Mouse (Mus musculus) heart, embryonic 13.5 days (tissue): ENCODE measurements around the gene Gm3435. TPM values are rescaled to one million over a fixed set of nuclear protein-coding genes. Genes with fewer than 3 reads are reported as not detected.
A peak's percentile ranks its signal among the peaks of the same experiment; 100 is the strongest.
"Not testable (repeated sequence)": the region's sequence is repeated elsewhere in the genome, so short reads cannot be mapped to it uniquely, and the experiment has no call there.

Experiments
- ATAC-seq: fragments of 200-750 bp; cut with Nextera tagmentation; 2 replicates; pipeline ENCODE4 v1.8.0; 2017; ENCODE audit warnings: moderate TSS enrichment; ENCODE audit not compliant: insufficient number of reproducible peaks, low FRiP score, low TSS enrichment; ENCODE audit errors: extremely low read depth
- H3K27ac ChIP-seq: fragments of 300-500 bp; sonication (generic); replicated peaks from 2 replicates; pipeline ENCODE4 v1.5.1; 2015; ENCODE audit warnings: moderate library complexity, mild to moderate bottlenecking, inconsistent platforms
- H3K27me3 ChIP-seq: fragments of 300-500 bp; sonication (generic); replicated peaks from 2 replicates; pipeline ENCODE4 v1.6.1; 2015; ENCODE audit warnings: mild to moderate bottlenecking, inconsistent platforms
- H3K36me3 ChIP-seq: fragments of 300-500 bp; sonication (generic); 2 replicates; pipeline ENCODE4 v1.6.1; 2015; ENCODE audit warnings: mild to moderate bottlenecking, inconsistent platforms
- H3K4me1 ChIP-seq: fragments of 300-500 bp; sonication (generic); 2 replicates; pipeline ENCODE4 v1.6.1; 2015; ENCODE audit warnings: inconsistent platforms
- H3K4me2 ChIP-seq: fragments of 300-500 bp; sonication (generic); 2 replicates; pipeline ENCODE4 v1.6.1; 2015; ENCODE audit warnings: inconsistent platforms, mild to moderate bottlenecking, moderate library complexity
- H3K4me3 ChIP-seq: fragments of 300-500 bp; sonication (generic); 2 replicates; pipeline ENCODE4 v1.5.1; 2015; ENCODE audit warnings: moderate library complexity, mild to moderate bottlenecking, inconsistent platforms
- H3K9ac ChIP-seq: fragments of 300-500 bp; sonication (generic); 2 replicates; pipeline ENCODE4 v1.6.1; 2015; ENCODE audit warnings: inconsistent platforms, mild to moderate bottlenecking, moderate library complexity
- H3K9me3 ChIP-seq: fragments of 300-500 bp; sonication (generic); 2 replicates; pipeline ENCODE4 v1.6.1; 2016; ENCODE audit warnings: inconsistent platforms
- WGBS: fragments of 180-500 bp; shearing (Covaris S2); methylation state at CpG from one replicate; pipeline ENCODE4 v1.1.7; 2015; ENCODE audit warnings: mixed read lengths; 5-methylcytosine and 5-hydroxymethylcytosine counted together
- polyA plus RNA-seq: library from polyadenylated mRNA; unstranded; fragments of >200 nt; fragmentation: Nextera tagmentation; extraction: Ambion mirVana; gene quantifications from 2 replicates; pipeline ENCODE4 v1.2.1, GENCODE M21; 2015

Gm3435 gene
- polyA plus RNA-seq: 4.4 and 4.9 TPM in 2 replicates

GRCm38 (mm10) chr17:15009706-15010413 lies at the start of gene Gm3435:
Gm3435 (plus strand) TSS chr17:15010176.
- not testable (repeated sequence) for H3K9ac ChIP-seq, H3K27ac ChIP-seq, H3K4me3 ChIP-seq, H3K9me3 ChIP-seq, H3K36me3 ChIP-seq, H3K4me1 ChIP-seq, H3K27me3 ChIP-seq, H3K4me2 ChIP-seq
- ATAC-seq: peak; percentile 99
- no CpG with 5 or more reads among the region's 60 CpGs for WGBS

GRCm38 (mm10) chr17:14960520-14960919 lies 49.5 kb upstream of the Gm3435 start:
- under 1% methylated on average over 19 of the region's 23 CpGs for WGBS
- H3K27ac ChIP-seq: peak overlapping the region; percentile 70; the same call in 1 of the 2 replicates
- ATAC-seq: no peak

GRCm38 (mm10) chr17:14960951-14961556 lies 48.9 kb upstream of the Gm3435 start, which contains the start of gene Phf10:
Phf10 (minus strand) TSS chr17:14961273.
- H3K4me2 ChIP-seq: peak within 1 kb of the TSS; percentile 95
- not testable (repeated sequence) for H3K27me3 ChIP-seq, H3K9me3 ChIP-seq
- peak within 1 kb of the TSS; percentile 76 for H3K4me3 ChIP-seq
- ATAC-seq: peak; percentile 82
- peak within 1 kb of the TSS; percentile 70; the same call in 1 of the 2 replicates for H3K27ac ChIP-seq
- under 1% methylated on average over 23 of the region's 100 CpGs for WGBS
- peak within 1 kb of the TSS; percentile 94 for H3K9ac ChIP-seq
- H3K4me1 ChIP-seq: peaks cover 14% of the 10 kb centered on the region
- H3K36me3 ChIP-seq: peaks cover 13% of the 10 kb centered on the region

More at GRCm38 (mm10) chr17:14960520-14960919, 49.5 kb upstream of the Gm3435 start:
- H3K9me3 ChIP-seq: no peaks in the 10 kb centered on the region
- H3K9ac ChIP-seq: peak overlapping the region; percentile 94
- peak overlapping the region; percentile 95 for H3K4me2 ChIP-seq
- H3K27me3 ChIP-seq: no peaks in the 10 kb centered on the region
- peak overlapping the region; percentile 76 for H3K4me3 ChIP-seq
- peaks cover 14% of the 10 kb centered on the region for H3K4me1 ChIP-seq
- H3K36me3 ChIP-seq: peaks cover 13% of the 10 kb centered on the region

- not testable (repeated sequence) for H3K27me3 ChIP-seq, H3K9me3 ChIP-seq, H3K27ac ChIP-seq, H3K4me2 ChIP-seq, H3K4me3 ChIP-seq, H3K9ac ChIP-seq
- peak; percentile 79 for ATAC-seq
- Histone ChIP-seq H3K36me3 (peaks cover 13% of the 10 kb centered on the region), H3K4me1 (peaks cover 14% of the 10 kb centered on the region)
- WGBS: no CpG with 5 or more reads among the region's 44 CpGs
Observed at GRCm38 (mm10) chr17:14961557-14962154, 48.3 kb upstream of the Gm3435 start.

GRCm38 (mm10) chr17:14968373-14968913 lies 41.5 kb upstream of the Gm3435 start:
- not testable (repeated sequence) for H3K9me3 ChIP-seq, H3K9ac ChIP-seq, H3K27me3 ChIP-seq, ATAC-seq, H3K4me1 ChIP-seq, H3K4me3 ChIP-seq, H3K27ac ChIP-seq, H3K36me3 ChIP-seq, H3K4me2 ChIP-seq
- no CpG with 5 or more reads among the region's 6 CpGs for WGBS

GRCm38 (mm10) chr17:14977718-14978361 lies 32.1 kb upstream of the Gm3435 start:
- H3K27ac ChIP-seq, H3K27me3 ChIP-seq, H3K9ac ChIP-seq, H3K9me3 ChIP-seq, ATAC-seq, H3K36me3 ChIP-seq, H3K4me1 ChIP-seq: not testable (repeated sequence)
- WGBS: 2% methylated on average over 4 of the region's 7 CpGs
- Histone ChIP-seq H3K4me2 (peak overlapping the region; percentile 53), H3K4me3 (peak overlapping the region; percentile 31)

- no CpG with 5 or more reads among the region's 60 CpGs for WGBS
Observed at GRCm38 (mm10) chr17:14978362-14979038, 31.5 kb upstream of the Gm3435 start, which contains the start of the genes 9030025P20Rik and Gm3417. 9030025P20Rik (plus strand) TSS chr17:14978468. Gm3417 (minus strand) TSS chr17:14978790.

GRCm38 (mm10) chr17:14990116-14990702 lies 19.8 kb upstream of the Gm3435 start:
- H3K4me3 ChIP-seq, H3K9ac ChIP-seq, H3K27me3 ChIP-seq, H3K36me3 ChIP-seq, H3K9me3 ChIP-seq, ATAC-seq, H3K4me1 ChIP-seq, H3K27ac ChIP-seq, H3K4me2 ChIP-seq: not testable (repeated sequence)
- 80% methylated on average over 4 of the region's 5 CpGs for WGBS

More at GRCm38 (mm10) chr17:14978362-14979038, 31.5 kb upstream of the Gm3435 start, which contains the start of the genes 9030025P20Rik and Gm3417:
- H3K4me2 ChIP-seq: peak within 1 kb of the TSS; percentile 53
- H3K9me3 ChIP-seq, H3K27me3 ChIP-seq, H3K36me3 ChIP-seq, H3K9ac ChIP-seq, H3K4me1 ChIP-seq, H3K27ac ChIP-seq: not testable (repeated sequence)
- ATAC-seq: peak; percentile 100
- H3K4me3 ChIP-seq: peak within 1 kb of the TSS; percentile 31

GRCm38 (mm10) chr17:14992522-14993138 lies 17.3 kb upstream of the Gm3435 start:
- ATAC-seq: peak; percentile 78
- WGBS: no CpG with 5 or more reads among the region's 98 CpGs

More at GRCm38 (mm10) chr17:14992522-14993138, 17.3 kb upstream of the Gm3435 start:
- not testable (repeated sequence) for H3K4me3 ChIP-seq, H3K4me1 ChIP-seq, H3K9me3 ChIP-seq, H3K27me3 ChIP-seq, H3K27ac ChIP-seq, H3K4me2 ChIP-seq, H3K36me3 ChIP-seq, H3K9ac ChIP-seq
